Mouse (Mus musculus) E14TG2a.4 (cell line): ENCODE data around the gene Hnrnpa2b1.

Source experiments
- CTCF ChIP-seq: conservative IDR thresholded peaks from 2 replicates; pipeline ENCODE4 v1.5.1; 2014; ENCODE audit warnings: low read length
- POU5F1 ChIP-seq: IDR thresholded peaks from 2 replicates; pipeline ENCODE4 v1.6.1; 2014; ENCODE audit warnings: low read length, borderline replicate concordance

- no peak for TF ChIP-seq CTCF
- TF ChIP-seq POU5F1: no peak; the same call in 1 of the 2 replicates
Measured at GRCm38 (mm10) chr6:51485646-51486045, 16.0 kb upstream of the Hnrnpa2b1 start.
